Mouse (Mus musculus) activated CD4-positive, CD25-positive, alpha-beta regulatory T cell, adult 4 months (primary cell): ENCODE results near the gene Ran. TPM values are rescaled to one million over a fixed set of nuclear protein-coding genes. Genes with fewer than 3 reads are reported as not detected.

ENCODE experiments used
- ATAC-seq: one replicate; pipeline ENCODE4 v1.8.0; 2017
- polyA plus RNA-seq, 2 experiments: library from polyadenylated mRNA; unstranded; fragments of 100-300 nt; shearing (Covaris generic); gene quantifications; one replicate each; pipeline ENCODE4 v1.2.1; 2017

Gene Ran
- polyA plus RNA-seq, 2 experiments from 2014 or later = 320 to 324 TPM

DNA sequence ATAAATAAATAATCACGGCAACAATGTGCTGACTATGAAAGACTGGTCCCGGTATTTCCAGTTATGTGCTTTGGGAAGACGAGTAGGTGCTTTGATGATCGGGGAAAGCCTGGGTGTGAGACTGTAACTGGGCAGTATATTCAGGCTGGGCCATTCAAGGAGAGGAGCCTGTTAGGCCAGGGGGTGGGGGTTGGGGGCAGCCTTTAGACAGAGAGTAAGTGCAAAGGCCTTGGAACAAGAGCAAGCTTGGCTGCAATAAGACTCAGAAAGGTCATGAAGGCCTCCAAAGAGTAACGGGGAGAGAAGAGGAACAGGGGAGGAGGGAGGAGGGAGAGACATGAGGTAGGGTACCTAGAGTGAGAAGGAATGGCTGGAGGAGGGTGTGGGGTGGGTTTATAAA is 4.3 kb upstream of the Ran start:
- no peak for ATAC-seq

DNA sequence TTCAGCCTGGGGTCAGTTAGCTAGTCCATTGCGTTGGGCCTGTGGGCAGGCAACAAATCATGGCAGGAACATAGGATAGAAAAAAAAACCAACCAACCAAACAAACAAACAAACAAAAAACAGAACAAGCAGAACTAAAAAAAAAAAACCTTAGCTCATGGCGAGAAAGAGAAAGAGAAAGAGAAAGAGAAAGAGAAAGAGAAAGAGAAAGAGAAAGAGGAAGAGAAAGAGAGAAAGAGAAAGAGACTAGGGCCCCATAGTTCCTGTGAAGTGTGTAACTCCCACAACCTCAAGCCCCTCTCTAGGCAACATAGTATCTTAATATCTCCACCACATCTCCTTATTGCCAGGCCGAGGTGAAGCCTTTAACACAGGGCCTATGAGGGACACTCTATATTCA is 3.5 kb upstream of the Ran start:
- no peak for ATAC-seq

GRCm38 (mm10) chr5:129018782-129019489 is 933 bp upstream of the Ran start:
- ATAC-seq = no peak

DNA sequence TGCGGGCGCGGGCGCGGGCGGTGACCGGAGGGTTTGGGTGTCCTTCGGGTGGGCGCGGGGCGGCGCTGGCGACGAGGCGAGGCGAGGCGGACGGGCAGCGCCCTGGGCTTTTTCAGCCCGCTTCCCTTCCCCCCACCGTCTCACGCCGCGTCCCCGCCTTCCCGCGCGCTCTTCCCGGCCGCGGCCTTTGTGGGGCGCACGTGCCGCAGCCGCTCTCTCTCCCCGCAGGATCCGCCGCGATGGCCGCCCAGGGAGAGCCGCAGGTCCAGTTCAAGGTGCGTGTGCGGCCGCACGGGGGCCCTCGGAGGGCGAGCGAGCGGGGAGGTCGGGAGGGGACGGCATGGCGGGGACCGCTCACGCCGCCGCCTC is 415 bp downstream of the Ran start:
- peak; percentile 42 for ATAC-seq

- no peak for ATAC-seq
Observed at GRCm38 (mm10) chr5:129020731-129021130, 862 bp downstream of the Ran start.

GRCm38 (mm10) chr5:129025048-129025447 is 5.2 kb downstream of the Ran start:
- ATAC-seq = no peak

GRCm38 (mm10) chr5:129025725-129026124 is 5.9 kb downstream of the Ran start:
- no peak for ATAC-seq

- ATAC-seq = no peak
Observed at GRCm38 (mm10) chr5:129026171-129026570, 6.3 kb downstream of the Ran start.

GRCm38 (mm10) chr5:129026637-129027036 is 6.8 kb downstream of the Ran start:
- ATAC-seq = no peak

DNA sequence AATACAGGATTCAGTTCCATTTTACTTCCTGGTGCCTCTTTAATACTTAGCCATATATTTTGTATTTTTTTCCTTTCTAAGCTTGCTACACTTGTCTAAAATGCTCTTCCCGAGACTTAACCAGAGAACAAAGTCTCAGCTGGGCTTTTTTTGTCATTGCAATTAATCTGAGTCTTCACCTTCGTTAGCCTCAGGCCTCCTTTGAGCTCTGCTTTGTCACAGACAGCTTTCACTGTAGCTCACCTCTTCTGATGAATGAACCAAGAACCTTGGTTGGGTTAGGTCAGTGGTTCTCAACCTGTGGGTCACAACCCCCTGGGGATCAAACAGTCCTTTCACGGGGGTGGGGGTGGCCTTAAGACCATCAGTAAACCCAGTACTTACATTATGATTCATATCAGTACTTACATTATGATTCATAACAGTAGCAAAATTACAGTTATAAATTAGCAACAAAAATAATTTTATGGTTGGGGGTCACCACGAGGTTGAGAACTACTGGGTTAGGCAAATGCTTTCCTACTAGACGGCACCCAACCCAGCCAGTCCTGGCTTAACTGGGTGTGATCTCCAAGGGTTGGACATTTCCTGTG is 9.4 kb downstream of the Ran start:
- no peak for ATAC-seq

GRCm38 (mm10) chr5:129036678-129037077 is 16.8 kb downstream of the Ran start:
- ATAC-seq = no peak

DNA sequence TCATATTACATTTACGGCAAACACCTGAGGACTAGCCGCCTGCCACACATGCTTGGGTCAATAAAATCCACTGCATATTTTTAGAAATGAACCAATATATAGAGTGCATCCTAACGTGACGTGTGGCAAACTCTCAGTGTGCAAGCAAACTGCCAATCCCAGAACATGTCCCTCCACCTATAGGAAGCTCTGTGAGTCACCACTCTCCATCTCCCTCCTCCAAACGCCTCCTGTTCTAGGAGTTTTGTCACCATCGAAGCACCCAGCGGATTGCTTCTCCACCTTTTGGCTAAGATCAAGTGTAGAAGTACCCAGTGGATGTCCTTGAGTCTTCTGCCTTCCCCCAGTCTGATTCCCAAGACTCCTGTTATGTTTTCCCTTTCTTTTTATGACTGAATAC is 17.9 kb downstream of the Ran start:
- no peak for ATAC-seq

DNA sequence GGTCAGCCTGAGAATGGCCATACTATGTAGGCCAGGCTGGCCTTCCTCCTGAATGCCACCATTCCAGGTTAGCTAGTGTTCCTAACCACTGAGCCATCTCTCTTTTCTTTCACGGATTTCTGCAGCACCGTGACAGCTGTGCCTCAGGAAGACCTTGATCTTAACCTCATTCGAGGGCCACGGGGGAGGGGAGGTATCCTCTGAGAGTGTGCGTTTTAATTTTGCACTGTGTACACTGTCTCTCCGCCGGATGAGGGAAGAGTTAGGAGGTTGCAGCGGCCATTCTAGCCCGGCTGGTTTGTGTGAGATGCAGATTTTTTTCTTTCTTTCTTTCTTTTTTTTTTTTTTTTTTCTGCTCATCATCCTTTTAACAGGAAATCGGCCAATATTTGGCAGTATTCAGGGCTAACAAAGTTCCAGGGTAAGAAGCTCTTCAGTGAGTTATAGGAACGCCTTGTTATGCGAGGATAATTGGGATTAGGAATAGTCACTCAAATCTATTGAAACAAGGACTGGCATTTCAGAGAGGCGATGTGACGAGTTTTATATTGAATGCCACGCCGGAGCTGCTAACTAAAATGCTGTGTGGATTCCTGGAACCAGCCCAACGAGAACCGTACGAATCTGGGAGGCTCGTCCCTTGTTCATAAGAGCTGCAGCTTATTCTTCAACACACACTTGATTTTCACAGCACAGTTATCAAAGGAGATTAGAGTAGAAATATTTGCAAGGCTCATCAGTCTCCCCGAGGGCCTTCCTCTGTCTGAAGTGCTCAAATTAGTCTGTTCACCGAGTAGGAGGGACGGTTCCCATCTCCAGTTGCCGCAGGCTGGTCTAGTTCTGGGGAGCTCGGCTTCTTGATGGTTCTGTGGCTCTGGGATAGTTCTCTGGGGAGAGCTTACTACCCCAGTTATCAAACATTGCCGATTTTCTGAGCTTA is 26.0 kb downstream of the Ran start:
- ATAC-seq = no peak

DNA sequence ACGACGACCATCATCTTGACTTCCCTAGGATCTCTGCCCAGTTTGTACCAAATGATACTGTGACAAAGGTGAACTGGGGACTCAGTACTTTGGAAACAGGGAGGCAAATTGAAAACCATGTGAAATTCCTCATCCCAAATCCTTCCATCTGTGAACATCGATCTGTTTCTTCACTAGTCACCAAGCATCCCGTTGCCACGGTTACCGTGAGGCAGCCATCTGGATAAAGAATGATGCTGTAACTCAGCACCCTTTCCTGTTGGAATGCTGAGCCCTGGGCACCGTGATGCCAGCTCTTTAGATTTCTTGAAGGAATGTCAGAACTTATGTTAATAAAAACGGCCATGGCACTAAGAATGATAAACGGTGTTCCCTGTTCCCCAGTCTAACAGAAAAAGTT is 29.5 kb downstream of the Ran start:
- ATAC-seq = no peak

DNA sequence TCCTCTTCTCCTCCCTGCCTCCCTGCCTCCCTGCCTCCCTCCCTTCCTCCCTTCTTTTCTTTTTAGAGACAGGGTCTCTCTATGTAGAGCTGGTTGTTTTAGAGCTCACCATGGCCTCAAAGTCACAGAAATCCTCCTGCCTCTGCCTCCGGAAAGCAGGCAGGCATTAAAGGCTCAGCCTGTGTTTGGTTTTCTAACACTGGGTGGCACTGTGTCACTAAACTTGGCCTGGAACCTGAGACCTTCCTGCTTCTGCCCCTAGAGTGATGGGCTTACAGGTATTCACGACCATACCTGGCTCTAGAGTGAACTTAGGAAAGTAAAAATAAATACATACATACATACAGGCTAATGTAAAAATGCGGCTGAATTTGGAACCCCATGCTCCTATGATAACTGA is 32.0 kb downstream of the Ran start:
- ATAC-seq = no peak

DNA sequence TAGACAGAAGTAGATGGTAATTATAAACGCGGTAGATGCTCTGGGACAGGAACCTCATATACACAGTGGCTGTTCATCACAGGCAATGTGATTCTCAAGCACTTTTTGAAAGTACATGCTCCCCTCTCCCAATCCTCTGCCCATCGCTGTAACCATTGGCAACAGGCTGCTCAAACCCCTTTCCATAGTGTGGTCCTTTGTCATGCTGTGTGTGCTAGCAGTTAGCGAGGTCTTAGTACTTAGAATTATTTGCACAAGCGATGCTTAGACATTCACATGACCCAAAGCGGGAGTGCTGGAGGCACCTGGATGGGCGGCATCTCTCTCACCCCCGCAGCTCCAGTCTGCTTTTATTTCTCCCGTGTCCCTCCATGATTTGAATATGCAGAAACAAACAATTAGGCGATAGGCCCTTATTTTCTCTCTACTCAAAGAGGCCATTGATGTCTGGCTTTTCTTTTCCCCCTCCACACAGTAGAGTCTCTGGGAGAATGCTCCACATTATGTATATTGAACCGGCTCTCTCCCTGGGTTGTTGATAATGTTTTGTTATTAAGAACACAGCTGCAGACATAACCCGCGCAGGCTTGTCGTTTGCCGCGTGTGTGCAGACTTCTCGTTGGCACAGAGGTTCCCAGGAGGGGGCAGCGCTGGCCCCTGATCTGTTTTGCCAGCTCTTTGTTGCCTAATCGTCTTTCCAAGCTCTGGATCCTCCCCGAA is 32.9 kb downstream of the Ran start:
- ATAC-seq = no peak

- ATAC-seq = no peak
Observed at GRCm38 (mm10) chr5:129054675-129055284, 34.9 kb downstream of the Ran start.

DNA sequence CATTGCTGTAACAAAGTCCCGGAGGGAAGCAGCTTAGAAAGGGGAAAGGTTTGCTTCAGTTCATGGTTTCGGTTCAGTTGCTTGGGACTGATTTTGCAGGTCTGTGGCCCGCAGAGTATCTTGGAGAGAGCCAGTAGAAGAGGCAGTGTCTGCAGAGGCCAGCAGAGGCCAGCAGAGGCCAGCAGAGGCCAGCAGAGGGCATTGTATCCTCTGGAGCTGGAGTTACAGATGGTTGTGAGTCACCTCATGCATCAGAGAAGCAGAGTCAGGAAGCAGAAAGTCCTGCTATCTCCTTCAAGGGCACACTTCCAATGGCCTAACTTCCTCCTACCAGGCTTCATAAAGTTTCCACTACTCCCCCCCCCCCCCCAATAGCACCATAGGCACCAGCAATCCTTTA is 39.2 kb downstream of the Ran start:
- ATAC-seq = no peak

- ATAC-seq = no peak
Observed at GRCm38 (mm10) chr5:129061579-129061978, 41.7 kb downstream of the Ran start.

GRCm38 (mm10) chr5:129063037-129063791 is 43.3 kb downstream of the Ran start:
- ATAC-seq = peak; percentile 77

GRCm38 (mm10) chr5:129063792-129064087 is 43.9 kb downstream of the Ran start:
- no peak for ATAC-seq

- no peak for ATAC-seq
Observed at GRCm38 (mm10) chr5:129064186-129064585, 44.3 kb downstream of the Ran start.
